Mouse (Mus musculus) c-Kit-positive CD71-negative TER-119-negative erythroid progenitor cells, embryonic 14.5 days (primary cell): Measurements from ENCODE around the gene Gm1979.
"Not testable (repeated sequence)": the region's sequence is repeated elsewhere in the genome, so short reads cannot be mapped to it uniquely, and the experiment has no call there.

Experiments used
- DNase-seq: peaks from one replicate; pipeline ENCODE4 v3.0.0-alpha.2; 2013; ENCODE audit warnings: low read depth

The Gm1979 gene

GRCm38 (mm10) chr5:26004698-26005097 lies at the start of gene Gm1979:
TSS of gene Gm1979 (minus strand) at chr5:26004798.
- DNase-seq, result not testable (repeated sequence)

- DNase-seq, result not testable (repeated sequence)
These were observed 34.9 kb upstream of the Gm1979 start, which contains the start of gene Speer4a for GRCm38 (mm10) chr5:26039458-26039857. TSS of gene Speer4a (minus strand) at chr5:26039558.

- DNase-seq, result not testable (repeated sequence)
These were observed 18.2 kb upstream of the Gm1979 start, which contains the start of gene Gm5862 for GRCm38 (mm10) chr5:26022816-26023215. TSS of gene Gm5862 (minus strand) at chr5:26022916.

GRCm38 (mm10) chr5:26007697-26008096 lies 3.1 kb upstream of the Gm1979 start:
- not testable (repeated sequence) for DNase-seq

- not testable (repeated sequence) for DNase-seq
These were observed 2.5 kb upstream of the Gm1979 start for GRCm38 (mm10) chr5:26006937-26007695.

GRCm38 (mm10) chr5:25988550-25988949 lies 16.0 kb downstream of the Gm1979 start, which contains the start of gene Gm21698:
TSS of gene Gm21698 (minus strand) at chr5:25988650.
- not testable (repeated sequence) for DNase-seq

- not testable (repeated sequence) for DNase-seq
These were observed 32.0 kb downstream of the Gm1979 start, which contains the start of gene Gm21680 for GRCm38 (mm10) chr5:25972563-25972962. TSS of gene Gm21680 (minus strand) at chr5:25972663.

GRCm38 (mm10) chr5:25957050-25957449 lies 47.5 kb downstream of the Gm1979 start:
- DNase-seq, result not testable (repeated sequence)

GRCm38 (mm10) chr5:25956611-25957010 lies 48.0 kb downstream of the Gm1979 start:
- DNase-seq, result not testable (repeated sequence)

- not testable (repeated sequence) for DNase-seq
These were observed 50.3 kb downstream of the Gm1979 start, which contains the start of gene Gm21671 for GRCm38 (mm10) chr5:25954317-25954716. TSS of gene Gm21671 (minus strand) at chr5:25954417.
